Mouse (Mus musculus): Measurements from ENCODE around the gene Rdh11. TPM values are rescaled to one million over a fixed set of nuclear protein-coding genes. Genes with fewer than 3 reads are reported as not detected.
A peak's percentile ranks its signal among the peaks of the same experiment; 100 is the strongest.

Gene Rdh11
- total RNA-seq, 2 experiments from 2014 or later: 23.6 to 23.9 TPM

- DNase-seq (ENCODE audit: low spot score in 2 of 2): no peak
Measured at GRCm38 (mm10) chr12:79141384-79141783, 50.7 kb downstream of the Rdh11 start.

GRCm38 (mm10) chr12:79140811-79141210, 51.3 kb downstream of the Rdh11 start:
- DNase-seq (ENCODE audit: low spot score in 2 of 2): no peak

- no peak for DNase-seq (ENCODE audit: low spot score in 2 of 2)
Measured at GRCm38 (mm10) chr12:79139417-79139816, 52.7 kb downstream of the Rdh11 start.

GRCm38 (mm10) chr12:79138999-79139398, 53.1 kb downstream of the Rdh11 start:
- no peak for DNase-seq (ENCODE audit: low spot score in 2 of 2)

- no peak for DNase-seq (ENCODE audit: low spot score in 2 of 2)
Measured at GRCm38 (mm10) chr12:79136949-79137348, 55.1 kb downstream of the Rdh11 start.

GRCm38 (mm10) chr12:79135105-79135504, 57.0 kb downstream of the Rdh11 start:
- no peak for DNase-seq (ENCODE audit: low spot score in 2 of 2)

GRCm38 (mm10) chr12:79134676-79135075, 57.4 kb downstream of the Rdh11 start:
- DNase-seq (ENCODE audit: low spot score in 2 of 2): no peak

- no peak for DNase-seq (ENCODE audit: low spot score in 2 of 2)
Measured at GRCm38 (mm10) chr12:79131706-79132460, 60.2 kb downstream of the Rdh11 start.

GRCm38 (mm10) chr12:79131178-79131675, 60.9 kb downstream of the Rdh11 start:
- DNase-seq (ENCODE audit: low spot score in 2 of 2): no peak

GRCm38 (mm10) chr12:79130299-79131177, 61.6 kb downstream of the Rdh11 start, which contains the start of gene Arg2:
TSS of gene Arg2 (plus strand) at chr12:79130777.
- peak; percentile 50 to 54 for DNase-seq (ENCODE audit: low spot score in 2 of 2)

Other genes with a start within 250 kb of the Rdh11 start
- gene Tmem229b, start 184.7 kb downstream of the Rdh11 start, total RNA-seq (2021): 10 to 100 TPM; 74.6 to 80.0 TPM
- gene Plekhh1, start 163.1 kb downstream of the Rdh11 start, total RNA-seq (2021): 10 to 100 TPM in 1 of 2 experiments, 1 to 10 TPM in 1; 8.5 to 11.4 TPM
- 10 to 100 TPM in 1 of 2 experiments, 1 to 10 TPM in 1; 9.8 to 10.2 TPM for gene Pigh, start 102.6 kb downstream of the Rdh11 start, total RNA-seq (2021)
- gene Arg2, start 61.5 kb downstream of the Rdh11 start, total RNA-seq (2021): 1 to 10 TPM; 5.7 to 6.8 TPM
- gene Vti1b, start 19.6 kb downstream of the Rdh11 start, total RNA-seq (2021): 100 to 1,000 TPM; 121 to 134 TPM
- 1 to 10 TPM; 1.2 to 2.4 TPM for gene Rdh12, start 16.6 kb upstream of the Rdh11 start, total RNA-seq (2021)
- 10 to 100 TPM; 27.0 to 30.0 TPM for gene Zfyve26, start 104.0 kb upstream of the Rdh11 start, total RNA-seq (2021)
- under 1 TPM; 0.33 to 0.46 TPM for gene Rad51b, start 105.0 kb upstream of the Rdh11 start, total RNA-seq (2021)

Measured in layer of hippocampus, postnatal 14 days (tissue).